Mouse (Mus musculus) thymus, postnatal 25 days (tissue): ENCODE measurements around the gene Btbd35f29.
"Not testable (repeated sequence)": the region's sequence is repeated elsewhere in the genome, so short reads cannot be mapped to it uniquely, and the experiment has no call there.

Source experiments
- DNase-seq: peaks from one replicate; pipeline ENCODE4 v3.0.0; 2022

The Btbd35f29 gene

DNA sequence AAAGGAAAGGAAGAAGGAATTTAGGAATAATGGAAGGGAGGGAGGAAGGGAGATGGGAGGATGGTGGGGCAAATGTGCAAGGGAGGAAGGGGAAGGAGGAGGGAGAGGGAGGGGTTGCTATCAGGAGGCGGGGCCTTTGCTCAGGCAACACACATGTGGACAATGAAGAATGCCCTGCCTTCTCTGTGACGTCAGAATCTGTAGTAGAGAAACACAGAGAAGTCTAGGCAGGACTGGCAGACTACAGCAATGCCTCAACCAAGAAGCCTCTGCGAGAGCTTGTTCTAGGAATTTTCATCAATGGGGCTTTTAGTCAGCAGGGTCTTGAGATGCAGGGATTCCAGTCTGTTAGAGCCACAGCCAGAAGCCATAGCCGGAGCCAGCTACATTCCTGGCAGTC lies at the start of gene Btbd35f29:
Btbd35f29 (plus strand) TSS at position 301 of the 400 bp plus-strand sequence.
- not testable (repeated sequence) for DNase-seq

DNA sequence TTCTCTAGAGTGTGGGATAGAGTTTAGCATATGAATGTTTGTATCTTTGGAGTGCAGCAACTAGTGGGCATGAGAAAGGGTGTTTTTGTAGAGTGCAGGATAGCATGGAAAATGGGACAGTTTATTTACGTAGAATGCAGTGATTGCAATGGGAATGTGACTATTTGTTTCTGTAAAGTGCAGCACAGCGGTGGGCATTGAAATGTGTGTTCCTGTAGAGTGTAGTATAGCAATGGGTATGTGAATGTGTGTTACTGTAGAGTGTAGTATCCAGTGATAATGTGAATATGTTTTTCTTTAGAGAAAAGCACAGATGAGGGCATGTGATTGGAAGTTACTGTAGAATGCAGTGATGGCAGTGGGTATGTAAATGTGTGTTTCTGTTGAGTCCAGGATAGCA lies 23.9 kb downstream of the Btbd35f29 start:
- not testable (repeated sequence) for DNase-seq

DNA sequence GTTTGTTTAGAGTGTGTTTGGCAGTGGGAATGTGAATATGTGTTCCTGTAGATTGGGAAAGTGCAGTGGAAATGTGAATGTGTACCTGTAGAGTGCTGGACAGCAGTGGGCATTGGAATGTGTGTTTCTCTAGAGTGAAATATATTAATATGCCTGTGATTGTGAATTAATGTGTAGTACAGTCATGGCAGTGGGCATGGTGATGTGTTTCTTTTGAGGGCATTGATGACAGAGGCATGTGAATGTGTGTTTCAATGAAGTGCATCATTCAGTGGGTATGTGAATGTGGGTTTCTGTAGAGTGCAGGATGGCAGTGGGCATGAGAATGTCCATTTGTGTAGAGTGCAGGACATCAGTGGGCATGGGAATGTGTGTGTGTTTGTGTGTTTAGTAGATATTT lies 27.7 kb downstream of the Btbd35f29 start:
- DNase-seq, result not testable (repeated sequence)

DNA sequence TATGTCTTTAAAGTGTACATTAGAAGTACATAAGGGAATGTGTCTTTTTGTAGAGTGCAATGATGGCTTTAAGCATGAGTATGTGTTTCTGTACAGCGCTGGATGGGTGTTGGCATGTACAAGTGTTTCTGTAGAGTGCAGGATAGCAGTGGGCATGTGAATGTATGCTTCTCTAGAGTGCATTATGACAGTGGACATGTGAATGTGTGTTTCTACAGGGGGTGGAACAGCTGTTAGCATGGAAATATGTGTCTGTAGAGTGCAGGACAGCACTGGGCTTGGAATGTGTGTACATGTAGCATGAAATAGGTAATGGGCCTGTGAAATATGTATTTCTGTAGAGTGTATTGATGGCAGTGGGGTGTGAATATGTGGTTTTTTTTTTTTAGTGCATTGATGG lies 28.4 kb downstream of the Btbd35f29 start:
- not testable (repeated sequence) for DNase-seq

DNA sequence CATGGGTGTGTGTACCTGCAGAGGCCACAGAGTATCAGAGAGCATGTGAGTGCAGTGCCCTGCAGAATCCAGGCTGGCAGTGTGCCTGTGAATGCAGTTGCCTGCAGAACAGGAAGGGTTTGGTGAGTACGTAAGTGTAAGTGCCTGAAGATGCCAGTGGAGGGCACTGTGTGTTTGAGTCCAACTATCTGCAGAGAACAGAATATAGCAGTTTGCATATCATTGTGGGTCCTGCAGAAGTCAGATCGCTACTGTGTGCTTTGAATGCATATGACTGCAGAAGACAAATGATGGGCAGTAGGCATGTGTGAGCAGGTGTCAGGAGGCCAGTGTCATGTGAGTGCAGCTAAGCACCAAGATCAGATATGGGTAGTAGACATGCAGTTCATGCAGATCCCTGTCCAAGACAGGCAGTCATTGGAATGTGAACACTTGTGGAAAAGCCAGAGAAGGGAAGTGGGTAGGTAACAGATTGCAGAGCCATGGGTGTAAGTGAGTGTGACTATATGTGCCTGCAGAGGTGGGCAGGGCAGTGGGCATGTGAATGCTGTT lies 41.1 kb downstream of the Btbd35f29 start:
- DNase-seq, result not testable (repeated sequence)

DNA sequence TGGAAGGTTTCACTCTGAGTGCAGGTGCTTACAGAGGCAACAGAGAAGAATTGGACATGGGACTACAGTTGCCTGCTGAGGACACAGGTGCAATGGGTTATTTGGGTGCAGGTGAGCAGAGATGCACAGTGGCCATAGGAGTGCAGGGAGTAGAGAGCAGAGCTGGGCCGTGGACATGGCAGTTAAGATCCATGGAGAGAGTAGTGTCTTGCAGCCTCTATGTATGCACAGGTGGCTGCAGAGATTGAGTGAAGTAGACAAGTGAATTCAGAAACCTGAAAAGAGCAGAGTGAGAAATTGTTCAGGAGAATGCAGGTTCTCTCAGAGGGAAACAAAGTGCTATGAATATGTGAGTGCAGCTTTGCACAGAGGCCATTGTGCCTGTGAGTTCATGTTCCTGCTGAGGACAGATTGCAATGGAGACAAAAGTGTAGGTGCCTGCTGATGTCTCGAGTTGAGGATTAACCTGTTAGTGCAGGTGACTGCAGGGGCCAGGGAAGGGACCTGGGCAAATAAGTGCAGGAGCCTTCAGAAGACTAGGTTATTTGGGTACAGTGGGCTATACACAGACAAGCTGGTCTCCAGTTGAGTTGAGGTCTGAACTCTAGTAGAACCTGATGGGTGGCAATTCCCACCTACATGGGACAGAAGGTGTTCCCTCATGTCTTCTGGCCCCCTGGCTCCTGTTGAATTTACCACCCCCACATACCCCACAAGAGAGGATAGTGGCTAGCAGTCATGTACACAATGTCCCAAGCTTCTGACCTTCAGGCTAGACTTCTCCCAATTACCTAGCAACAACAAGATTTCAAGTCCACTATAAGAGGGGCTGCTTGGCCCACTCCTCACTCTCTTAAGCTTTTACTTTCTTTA lies 42.2 kb downstream of the Btbd35f29 start:
- DNase-seq, result not testable (repeated sequence)

DNA sequence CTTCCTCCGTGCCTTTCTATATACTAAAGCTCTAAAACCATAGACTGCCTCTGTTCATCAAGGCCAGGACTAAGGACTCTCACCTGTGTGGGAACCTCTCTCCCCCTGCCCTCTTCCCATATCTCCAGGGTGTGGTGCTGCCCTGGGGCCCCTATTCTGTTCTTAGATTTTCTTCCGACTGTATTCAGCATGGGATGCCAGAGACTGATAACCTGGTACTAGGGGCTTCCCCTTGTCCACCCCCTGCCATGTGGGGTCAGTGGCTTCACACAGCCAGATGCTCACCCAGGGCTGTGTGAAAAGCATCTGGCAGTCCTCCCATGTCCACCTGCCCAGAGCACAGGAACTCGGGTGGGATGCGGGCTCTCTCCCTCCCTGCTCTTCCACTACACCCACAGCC lies 43.1 kb downstream of the Btbd35f29 start:
- not testable (repeated sequence) for DNase-seq

DNA sequence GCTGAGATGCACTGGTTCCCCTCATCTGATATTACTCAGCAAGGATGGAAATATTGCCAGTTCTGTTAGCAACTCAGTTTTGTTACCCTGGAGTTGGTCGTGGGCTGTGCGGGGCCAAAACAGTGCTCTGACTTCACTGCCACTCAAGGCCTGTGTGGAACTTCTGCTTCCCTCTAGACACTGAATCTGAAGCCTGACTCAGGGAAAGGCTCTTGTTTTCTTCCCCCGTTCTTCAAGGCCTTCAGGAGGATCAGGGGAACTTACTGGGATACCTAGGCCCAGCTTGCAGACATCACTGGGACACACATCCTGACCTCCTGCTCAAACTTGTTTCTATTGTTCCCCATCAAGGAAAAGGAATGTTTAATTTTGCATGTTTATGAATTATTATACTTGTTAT lies 45.2 kb downstream of the Btbd35f29 start:
- DNase-seq, result not testable (repeated sequence)

DNA sequence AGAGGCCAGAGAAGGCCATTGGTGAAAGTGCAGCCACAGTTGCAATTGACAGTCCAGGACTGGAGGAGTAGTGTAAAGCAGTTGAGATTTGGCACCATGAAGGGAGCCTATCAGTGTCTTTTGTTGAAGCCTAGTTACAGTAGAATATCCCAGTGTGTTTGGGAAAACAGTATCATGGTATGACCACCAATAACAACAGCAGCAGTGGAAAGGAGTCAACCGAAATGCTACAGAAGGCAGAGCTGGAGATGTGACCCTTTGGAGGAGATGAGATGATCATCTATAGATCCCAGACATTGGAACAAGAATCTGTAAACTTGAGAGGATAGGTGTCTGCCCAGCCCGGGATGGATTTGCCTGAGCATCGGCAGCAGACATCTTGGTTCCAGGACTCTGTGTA lies 47.7 kb downstream of the Btbd35f29 start:
- not testable (repeated sequence) for DNase-seq
